23 mouse cellular contexts compared by ENCODE assay signal in genomic region chr1:139478898-139479297, GRCm38 (mm10). TPM values are rescaled to one million over a fixed set of nuclear protein-coding genes. Genes with fewer than 3 reads are reported as not detected.
DNase-seq lines count a peak whose midpoint lies in the region; ATAC-seq lines count a peak whose summit lies in the region.
"Had no signal": no experiment of that assay in that cellular context is flagged by ENCODE, and none has a peak within 500 bp of the region (broad histone marks: within the 10 kb centered on the region; RNA-seq: fewer than 3 reads in every experiment).

No protein-coding gene starts in this region.

- peak; percentile 56; the same call in 1 of the 2 replicates for ATAC-seq in hindbrain, embryonic 15.5 days (ENCODE audit: low FRiP score, low read depth)
- no peak for ATAC-seq in megakaryocyte, adult 5-6 weeks (ENCODE audit: poor library complexity, severe bottlenecking)
- ATAC-seq in neural tube, embryonic 15.5 days (ENCODE audit: low FRiP score), result peak; percentile 68; the same call in 1 of the 2 replicates

- H3K27ac ChIP-seq in hindbrain, embryonic 15.5 days (replicated peaks), result no peak overlapping the region
- no peak overlapping the region for H3K27ac ChIP-seq in hindbrain, embryonic 10.5 days
- H3K27ac ChIP-seq in neural tube, embryonic 15.5 days (replicated peaks), result no peak overlapping the region
- H3K27ac ChIP-seq: heart, embryonic 10.5 days; kidney, postnatal 0 days; limb, embryonic 10.5 days; midbrain, embryonic 12.5 days had no signal

- no peak overlapping the region for H3K9ac ChIP-seq in hindbrain, embryonic 15.5 days
- no peak overlapping the region for H3K9ac ChIP-seq in neural tube, embryonic 15.5 days (replicated peaks)
- H3K9ac ChIP-seq: midbrain, embryonic 12.5 days had no signal

- no peak for DNase-seq in hindbrain, embryonic 10.5 days (ENCODE audit: low spot score)
- peak; percentile 42 for DNase-seq in right cerebral cortex, postnatal 4 days
- no peak for DNase-seq in right cerebral cortex, postnatal 36 days (ENCODE audit: low spot score in 2 of 2)
- no peak for DNase-seq in frontal cortex, postnatal 36 days (ENCODE audit: low spot score in 2 of 2)
- DNase-seq: adrenal gland, adult 2 months; embryo, embryonic 11 days; heart, postnatal 10 days; kidney, adult 18-20 months; lung, adult 2 months; lung, postnatal 4 days; thymus, adult 2 months had no signal

- H3K36me3 ChIP-seq in hindbrain, embryonic 15.5 days, result no peaks in the 10 kb centered on the region
- peaks cover 98% of the 10 kb centered on the region for H3K36me3 ChIP-seq in hindbrain, embryonic 10.5 days
- peaks cover 91% of the 10 kb centered on the region for H3K36me3 ChIP-seq in megakaryocyte, embryonic 14.5 days (replicated peaks; ENCODE audit: low read length)
- H3K36me3 ChIP-seq in neural tube, embryonic 15.5 days, result no peaks in the 10 kb centered on the region

- 82% methylated on average over 11 of the region's 11 CpGs for WGBS in hindbrain, embryonic 15.5 days
- WGBS in hindbrain, embryonic 10.5 days, result 96% methylated on average over 11 of the region's 11 CpGs
- WGBS in neural tube, embryonic 15.5 days, result 82% methylated on average over 11 of the region's 11 CpGs

- H3K4me3 ChIP-seq in hindbrain, embryonic 15.5 days, result no peak overlapping the region
- no peak overlapping the region for H3K4me3 ChIP-seq in hindbrain, embryonic 10.5 days
- H3K4me3 ChIP-seq in megakaryocyte, embryonic 14.5 days (replicated peaks), result peak overlapping the region; percentile 11
- no peak overlapping the region for H3K4me3 ChIP-seq in neural tube, embryonic 15.5 days (replicated peaks)
- H3K4me3 ChIP-seq: heart, embryonic 10.5 days; limb, embryonic 10.5 days; midbrain, embryonic 12.5 days had no signal

- H3K4me1 ChIP-seq in hindbrain, embryonic 15.5 days (replicated peaks), result no peaks in the 10 kb centered on the region
- no peaks in the 10 kb centered on the region for H3K4me1 ChIP-seq in hindbrain, embryonic 10.5 days (replicated peaks)
- H3K4me1 ChIP-seq in megakaryocyte, embryonic 14.5 days, result no peaks in the 10 kb centered on the region
- no peaks in the 10 kb centered on the region for H3K4me1 ChIP-seq in neural tube, embryonic 15.5 days
- H3K4me1 ChIP-seq: heart, embryonic 10.5 days; limb, embryonic 10.5 days; midbrain, embryonic 12.5 days had no signal

- no peak overlapping the region for H3K4me2 ChIP-seq in hindbrain, embryonic 15.5 days
- no peak overlapping the region for H3K4me2 ChIP-seq in neural tube, embryonic 15.5 days
- H3K4me2 ChIP-seq: midbrain, embryonic 12.5 days had no signal

- H3K27me3 ChIP-seq in hindbrain, embryonic 15.5 days, result no peaks in the 10 kb centered on the region
- no peaks in the 10 kb centered on the region for H3K27me3 ChIP-seq in hindbrain, embryonic 10.5 days (ENCODE audit: insufficient read depth, poor library complexity, severe bottlenecking)
- no peaks in the 10 kb centered on the region for H3K27me3 ChIP-seq in megakaryocyte, embryonic 14.5 days (replicated peaks)
- no peaks in the 10 kb centered on the region for H3K27me3 ChIP-seq in neural tube, embryonic 15.5 days (replicated peaks)
- H3K27me3 ChIP-seq: midbrain, embryonic 12.5 days had no signal

- H3K9me3 ChIP-seq in hindbrain, embryonic 15.5 days, result no peaks in the 10 kb centered on the region
- no peaks in the 10 kb centered on the region for H3K9me3 ChIP-seq in hindbrain, embryonic 10.5 days
- no peaks in the 10 kb centered on the region for H3K9me3 ChIP-seq in megakaryocyte, embryonic 14.5 days
- H3K9me3 ChIP-seq in neural tube, embryonic 15.5 days (replicated peaks), result no peaks in the 10 kb centered on the region
- H3K9me3 ChIP-seq: heart, embryonic 10.5 days; limb, embryonic 10.5 days; midbrain, embryonic 12.5 days had no signal

RNA-seq across cellular contexts. Expression of gene F13b, which starts 22.6 kb away (rescaled TPM):
- polyA plus RNA-seq in hindbrain, embryonic 15.5 days (2015; fragmentation: Nextera tagmentation; extraction: Ambion mirVana), result 0.06 TPM in 1 of 2 replicates, not detected in the other
- not detected in 2 replicates for polyA plus RNA-seq in hindbrain, embryonic 10.5 days (2016; fragmentation: Nextera tagmentation; extraction: Ambion mirVana)
- not detected in 2 replicates for polyA plus RNA-seq in megakaryocyte, embryonic 14.5 days (2012; ENCODE audit: insufficient read depth, low replicate concordance)
- not detected in 2 replicates for total RNA-seq in megakaryocyte, adult 5-6 weeks (2015)
- not detected in 2 replicates for total RNA-seq in megakaryocyte, adult 5-6 weeks (2017)
- not detected in 2 replicates for polyA plus RNA-seq in neural tube, embryonic 15.5 days (2015; fragmentation: Nextera tagmentation; extraction: Ambion mirVana)
- total RNA-seq: heart, postnatal 10 days; layer of hippocampus, adult 18-20 months; left cerebral cortex, adult 18-20 months had no signal
- polyA plus RNA-seq: embryonic facial prominence, embryonic 14.5 days; heart, embryonic 10.5 days; limb, embryonic 10.5 days; lung, adult 2 months; midbrain, embryonic 12.5 days; thymus, adult 2 months; urinary bladder, adult 2 months had no signal

RNA-seq across cellular contexts. Expression of gene Aspm, which starts 24.3 kb away (rescaled TPM):
- 3.1 and 4.4 TPM in 2 replicates for polyA plus RNA-seq in hindbrain, embryonic 15.5 days (2015; fragmentation: Nextera tagmentation; extraction: Ambion mirVana)
- polyA plus RNA-seq in hindbrain, embryonic 10.5 days (2016; fragmentation: Nextera tagmentation; extraction: Ambion mirVana), result 16.5 and 22.1 TPM in 2 replicates
- 0.20 TPM in 1 of 2 replicates, not detected in the other for polyA plus RNA-seq in megakaryocyte, embryonic 14.5 days (2012; ENCODE audit: insufficient read depth, low replicate concordance)
- 29.5 and 32.8 TPM in 2 replicates for total RNA-seq in megakaryocyte, adult 5-6 weeks (2015)
- total RNA-seq in megakaryocyte, adult 5-6 weeks (2017), result 37.9 and 41.0 TPM in 2 replicates
- 1.5 and 4.3 TPM in 2 replicates for polyA plus RNA-seq in neural tube, embryonic 15.5 days (2015; fragmentation: Nextera tagmentation; extraction: Ambion mirVana)

RNA-seq across cellular contexts. Expression of gene Zbtb41, which starts 56.8 kb away (rescaled TPM):
- 13.6 and 15.1 TPM in 2 replicates for polyA plus RNA-seq in hindbrain, embryonic 15.5 days (2015; fragmentation: Nextera tagmentation; extraction: Ambion mirVana)
- polyA plus RNA-seq in hindbrain, embryonic 10.5 days (2016; fragmentation: Nextera tagmentation; extraction: Ambion mirVana), result 9.0 and 11.2 TPM in 2 replicates
- polyA plus RNA-seq in megakaryocyte, embryonic 14.5 days (2012; ENCODE audit: insufficient read depth, low replicate concordance), result 0.06 TPM in 1 of 2 replicates, not detected in the other
- 7.9 and 10.0 TPM in 2 replicates for total RNA-seq in megakaryocyte, adult 5-6 weeks (2015)
- 12.2 and 13.9 TPM in 2 replicates for total RNA-seq in megakaryocyte, adult 5-6 weeks (2017)
- polyA plus RNA-seq in neural tube, embryonic 15.5 days (2015; fragmentation: Nextera tagmentation; extraction: Ambion mirVana), result 10.5 and 10.9 TPM in 2 replicates
